Mouse (Mus musculus) neural tube, postnatal 0 days (tissue): ENCODE data around the gene Fam24a. TPM values are rescaled to one million over a fixed set of nuclear protein-coding genes. Genes with fewer than 3 reads are reported as not detected.

Experiments
- polyA plus RNA-seq: library from polyadenylated mRNA; unstranded; fragments of >200 nt; fragmentation: Nextera tagmentation; extraction: Ambion mirVana; gene quantifications from 2 replicates; pipeline ENCODE4 v1.2.1, GENCODE M21; 2015

Fam24a gene
- 0.57 TPM in 1 of 2 replicates, not detected in the other for polyA plus RNA-seq

DNA sequence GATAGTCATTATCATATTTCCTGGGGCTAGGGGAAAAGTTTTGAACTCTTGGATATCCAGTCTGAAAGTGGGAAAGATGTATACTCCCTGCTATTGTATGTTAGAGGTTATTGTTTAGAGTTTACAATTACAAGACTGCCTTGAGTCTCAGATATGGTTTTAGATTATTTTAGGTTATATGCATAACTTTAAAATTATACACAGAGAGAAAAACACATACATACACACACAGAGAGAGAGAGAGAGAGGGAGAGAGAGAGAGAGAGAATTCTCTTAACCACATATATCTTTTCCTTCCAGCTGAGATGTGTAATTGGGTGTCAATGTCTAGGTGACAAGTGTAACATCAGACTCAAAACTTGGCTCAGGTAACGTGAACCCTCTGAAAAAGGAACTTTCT lies at the start of gene Fam24a:
Gene Fam24a, plus strand, starts transcription at position 301 of the 400 bp plus-strand sequence.

GRCm38 (mm10) chr7:131322192-131322591 lies 11.5 kb upstream of the Fam24a start, which contains the start of gene Cuzd1:
TSS of gene Cuzd1 (minus strand) at chr7:131322292.

GRCm38 (mm10) chr7:131329416-131329815 lies 4.2 kb upstream of the Fam24a start, which contains the start of gene Fam24b:
TSS of gene Fam24b (minus strand) at chr7:131329516.

DNA sequence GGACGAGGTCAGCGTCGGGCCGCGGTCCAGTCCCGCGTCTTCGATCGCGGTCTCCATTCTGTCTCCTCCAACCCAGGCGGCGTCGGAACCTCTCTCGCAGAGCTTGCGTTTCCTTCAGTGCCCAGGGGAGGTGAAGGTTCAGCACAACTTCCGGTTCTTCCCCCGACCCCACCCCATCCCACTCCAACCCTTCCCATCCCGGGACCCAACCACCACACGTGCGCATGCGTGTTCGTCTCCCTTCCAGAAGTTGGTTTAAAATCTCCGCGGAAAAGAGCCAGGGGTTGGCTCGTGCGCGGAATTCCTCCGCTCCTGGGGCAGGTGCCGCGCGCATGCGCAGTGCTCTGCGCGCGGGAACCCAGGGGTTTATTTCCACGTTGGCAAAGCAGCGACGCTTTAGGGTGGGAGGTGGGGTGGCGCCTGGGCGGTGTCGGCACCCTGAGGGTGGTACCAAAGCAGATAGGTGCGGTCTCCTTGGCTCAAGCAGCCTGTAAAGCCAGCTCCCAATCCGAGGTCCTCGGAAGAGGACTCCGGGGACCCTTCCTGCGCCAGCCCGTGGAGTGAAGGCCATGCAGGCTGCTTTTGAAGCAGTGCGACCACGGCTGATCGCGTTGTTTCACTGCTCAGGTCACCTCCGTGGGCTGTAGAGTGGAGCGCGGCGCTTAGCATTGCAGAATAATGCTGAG lies 29.1 kb downstream of the Fam24a start, which contains the start of gene 2310057M21Rik:
Gene 2310057M21Rik, minus strand, starts transcription at position 145 of the 686 bp plus-strand sequence.

DNA sequence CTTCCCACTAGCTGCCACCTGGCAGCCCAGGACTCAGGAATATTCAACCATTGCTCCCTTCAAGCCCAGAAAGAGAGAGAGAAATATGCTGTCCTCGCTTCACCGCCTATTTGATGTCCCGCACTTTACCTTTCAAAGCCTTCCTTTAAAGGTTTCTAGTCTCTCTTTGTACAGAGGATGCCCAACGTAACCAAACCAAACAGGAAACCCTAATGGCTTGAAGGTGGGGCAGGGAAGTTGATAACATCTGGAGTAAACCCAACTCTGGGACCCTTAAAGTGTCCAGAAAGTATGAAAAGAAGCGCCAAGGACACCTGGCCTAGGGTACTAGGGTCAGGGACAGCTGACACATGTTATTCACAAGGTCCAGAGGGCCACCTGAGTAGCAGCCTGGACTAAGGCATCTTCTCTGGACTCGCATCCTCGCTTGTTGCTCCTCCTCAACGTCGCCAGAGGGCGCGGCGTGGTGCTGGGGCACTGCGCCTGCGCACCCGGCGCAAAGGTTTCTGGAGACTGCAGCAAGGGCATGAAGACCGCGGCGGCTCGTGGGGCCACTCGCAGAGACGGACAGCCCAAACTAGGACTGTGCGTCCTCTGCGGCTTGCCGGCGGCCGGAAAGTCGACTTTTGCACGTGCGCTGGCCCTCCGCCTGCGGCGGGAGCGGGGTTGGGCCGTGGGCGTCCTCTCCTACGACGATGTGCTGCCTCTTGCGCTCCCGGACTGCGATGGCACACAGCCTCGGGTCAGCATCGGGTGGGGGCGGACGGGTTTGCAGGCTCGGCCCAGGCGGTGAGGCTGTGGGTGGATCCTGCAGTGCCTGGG lies 37.2 kb downstream of the Fam24a start, which contains the start of gene Pstk:
Gene Pstk, plus strand, starts transcription at position 494 of the 822 bp plus-strand sequence.

Other genes with a start within 250 kb of the Fam24a start
- not detected in 2 replicates for gene 4933402N03Rik, start 187.6 kb upstream of the Fam24a start, polyA plus RNA-seq
- gene 5430419D17Rik, start 159.5 kb upstream of the Fam24a start, polyA plus RNA-seq: 0.09 TPM in 1 of 2 replicates, not detected in the other
- gene Cuzd1, start 11.6 kb upstream of the Fam24a start, polyA plus RNA-seq: not detected in 2 replicates
- gene Fam24b, start 4.3 kb upstream of the Fam24a start, polyA plus RNA-seq: not detected in 2 replicates
- gene 2310057M21Rik, start 28.9 kb downstream of the Fam24a start, polyA plus RNA-seq: 28.6 and 30.0 TPM in 2 replicates
- 52.5 and 53.0 TPM in 2 replicates for gene Pstk, start 37.3 kb downstream of the Fam24a start, polyA plus RNA-seq
- gene Ikzf5, start 76.7 kb downstream of the Fam24a start, polyA plus RNA-seq: 7.6 and 8.6 TPM in 2 replicates
- gene Acadsb, start 76.7 kb downstream of the Fam24a start, polyA plus RNA-seq: 77.3 and 78.8 TPM in 2 replicates
- 0.93 and 0.98 TPM in 2 replicates for gene Hmx3, start 209.0 kb downstream of the Fam24a start, polyA plus RNA-seq
- gene Hmx2, start 214.9 kb downstream of the Fam24a start, polyA plus RNA-seq: 0.52 and 0.85 TPM in 2 replicates
- 107 and 108 TPM in 2 replicates for gene Bub3, start 226.4 kb downstream of the Fam24a start, polyA plus RNA-seq